Mouse (Mus musculus) cerebral cortex, adult 2 months (tissue): ENCODE results near the gene Hoxa11.

Experiments
- WGBS: fragments of 180-500 bp; shearing (Covaris S2); methylation state at CpG from one replicate; pipeline ENCODE4 v1.1.7; 2018; 5-methylcytosine and 5-hydroxymethylcytosine counted together

Hoxa11 gene

GRCm38 (mm10) chr6:52265306-52265912 is 19.8 kb upstream of the Hoxa11 start:
- WGBS = 3% methylated on average over 18 of the region's 18 CpGs

GRCm38 (mm10) chr6:52264106-52264790 is 18.6 kb upstream of the Hoxa11 start:
- whole genome bisulfite sequencing = 7% methylated on average over 5 of the region's 5 CpGs

- WGBS = 5% methylated on average over 6 of the region's 6 CpGs
These were observed 17.6 kb upstream of the Hoxa11 start for GRCm38 (mm10) chr6:52263321-52263585.

DNA sequence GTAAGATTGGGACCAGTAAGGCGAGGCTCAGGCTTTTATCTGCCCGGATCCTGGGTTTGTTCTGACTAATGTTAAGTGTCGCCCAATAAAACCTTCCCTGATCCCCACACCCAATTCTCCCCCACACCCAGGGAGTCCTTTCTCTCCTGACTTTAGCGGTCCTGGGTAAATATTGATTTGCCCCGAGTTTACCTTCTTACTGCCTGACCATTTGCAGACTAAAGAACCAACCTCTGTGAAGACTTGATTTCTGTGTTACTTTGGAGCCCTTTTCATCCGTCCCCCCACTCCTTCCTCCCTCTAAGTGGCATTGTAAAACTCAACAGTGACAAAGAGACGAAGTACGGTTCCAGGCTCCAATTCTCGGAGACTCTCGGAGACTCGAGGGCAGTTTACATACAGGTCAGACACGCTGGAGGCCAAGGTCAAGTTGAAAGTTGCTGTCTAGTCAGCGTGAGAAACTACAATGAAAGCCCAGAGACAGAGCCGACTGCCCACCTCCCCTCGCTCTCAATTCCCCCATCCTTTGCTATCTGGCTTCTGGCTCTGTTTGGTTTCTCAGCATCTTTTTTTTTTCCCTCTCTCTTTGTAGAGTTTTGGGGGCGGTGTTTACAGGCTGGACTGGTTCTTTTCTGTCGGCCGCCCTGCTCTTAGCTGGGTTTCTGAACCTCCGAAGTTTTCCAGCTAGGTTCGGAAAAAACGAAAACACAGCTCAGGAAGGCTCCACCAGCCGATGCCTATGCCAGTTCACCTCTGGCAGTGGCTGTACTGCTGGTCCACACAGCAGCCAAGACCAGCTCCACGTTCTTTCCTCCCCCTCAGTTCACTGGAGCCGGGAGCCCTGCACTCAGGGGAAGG is 17.1 kb upstream of the Hoxa11 start:
- 4% methylated on average over 24 of the region's 24 CpGs for WGBS

DNA sequence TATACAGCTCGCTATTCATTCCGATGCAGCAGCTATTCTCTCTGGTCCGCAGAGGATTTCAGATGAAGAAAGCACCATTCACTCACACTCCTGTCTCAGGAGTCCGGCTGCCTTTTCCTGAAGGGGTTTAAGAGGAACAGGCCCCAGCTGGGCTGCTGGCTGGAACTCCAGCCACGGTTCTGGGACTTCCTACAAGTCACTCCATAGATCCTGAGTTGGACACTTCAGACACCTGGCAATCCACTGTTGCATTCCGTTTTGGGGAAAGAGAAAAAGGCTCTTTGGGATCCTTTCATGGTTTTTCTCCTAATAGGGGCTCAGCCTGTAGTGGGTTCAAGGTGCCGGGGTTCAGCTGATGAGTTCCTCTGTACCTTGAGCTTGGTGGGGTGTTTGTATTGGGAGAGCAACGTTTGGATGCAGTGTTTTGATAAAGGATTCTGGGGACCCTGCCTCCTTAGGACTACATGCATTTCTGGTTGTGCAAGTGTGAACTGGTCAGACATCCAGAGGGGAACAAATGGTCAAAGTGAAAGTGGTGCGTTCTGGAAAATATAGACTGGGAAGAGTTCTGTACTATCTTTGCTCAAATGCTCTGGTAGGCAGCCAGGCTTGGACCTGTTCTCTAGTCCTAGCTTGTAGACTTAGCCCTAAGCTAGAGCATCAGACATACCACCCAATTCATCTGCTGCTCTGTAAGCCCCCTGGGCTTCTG is 16.3 kb upstream of the Hoxa11 start:
- WGBS = 3% methylated on average over 9 of the region's 9 CpGs

- WGBS = 3% methylated on average over 62 of the region's 72 CpGs
These were observed 15.3 kb upstream of the Hoxa11 start, which contains the start of gene Hoxa13 for GRCm38 (mm10) chr6:52260654-52261575. Gene Hoxa13 (minus strand): TSS chr6:52260880.

- WGBS = 2% methylated on average over 39 of the region's 39 CpGs
These were observed 14.2 kb upstream of the Hoxa11 start for GRCm38 (mm10) chr6:52259811-52260261.

DNA sequence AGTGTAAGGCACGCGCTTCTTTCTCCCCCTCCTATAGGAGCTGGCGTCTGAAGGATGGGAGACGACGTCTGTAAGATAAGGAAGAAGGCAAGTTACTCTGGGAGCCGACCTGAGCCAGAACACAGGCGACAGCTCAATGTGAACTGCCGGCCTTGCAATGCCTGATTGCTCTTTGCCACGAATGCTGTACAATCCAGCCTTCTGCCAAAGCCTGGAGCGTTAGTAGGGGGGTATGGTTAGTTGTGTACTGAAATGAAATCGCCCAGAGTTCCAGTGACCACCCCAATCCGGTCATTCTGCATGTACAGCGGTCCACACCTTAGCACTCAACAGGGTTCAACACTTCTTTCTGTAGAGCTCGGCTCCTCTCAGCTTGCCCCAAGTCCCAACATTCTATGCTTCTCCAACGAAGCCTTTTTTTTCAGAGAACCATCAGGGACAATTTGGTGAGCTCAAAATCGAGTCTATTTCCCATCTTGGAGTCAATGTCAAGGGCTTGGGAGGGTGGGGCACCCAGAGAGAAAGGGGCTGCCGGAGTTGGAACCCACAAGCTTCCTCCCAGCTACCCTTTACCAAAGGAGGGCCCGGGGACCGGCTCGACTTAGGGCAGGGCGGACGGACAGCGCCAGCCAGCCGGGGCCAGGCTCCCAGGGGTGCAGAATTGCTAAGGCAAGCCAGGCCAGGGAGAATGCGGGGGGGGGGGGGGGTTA is 13.6 kb upstream of the Hoxa11 start:
- 3% methylated on average over 25 of the region's 25 CpGs for WGBS

- WGBS = 2% methylated on average over 6 of the region's 6 CpGs
These were observed 11.3 kb upstream of the Hoxa11 start for GRCm38 (mm10) chr6:52256956-52257355.

DNA sequence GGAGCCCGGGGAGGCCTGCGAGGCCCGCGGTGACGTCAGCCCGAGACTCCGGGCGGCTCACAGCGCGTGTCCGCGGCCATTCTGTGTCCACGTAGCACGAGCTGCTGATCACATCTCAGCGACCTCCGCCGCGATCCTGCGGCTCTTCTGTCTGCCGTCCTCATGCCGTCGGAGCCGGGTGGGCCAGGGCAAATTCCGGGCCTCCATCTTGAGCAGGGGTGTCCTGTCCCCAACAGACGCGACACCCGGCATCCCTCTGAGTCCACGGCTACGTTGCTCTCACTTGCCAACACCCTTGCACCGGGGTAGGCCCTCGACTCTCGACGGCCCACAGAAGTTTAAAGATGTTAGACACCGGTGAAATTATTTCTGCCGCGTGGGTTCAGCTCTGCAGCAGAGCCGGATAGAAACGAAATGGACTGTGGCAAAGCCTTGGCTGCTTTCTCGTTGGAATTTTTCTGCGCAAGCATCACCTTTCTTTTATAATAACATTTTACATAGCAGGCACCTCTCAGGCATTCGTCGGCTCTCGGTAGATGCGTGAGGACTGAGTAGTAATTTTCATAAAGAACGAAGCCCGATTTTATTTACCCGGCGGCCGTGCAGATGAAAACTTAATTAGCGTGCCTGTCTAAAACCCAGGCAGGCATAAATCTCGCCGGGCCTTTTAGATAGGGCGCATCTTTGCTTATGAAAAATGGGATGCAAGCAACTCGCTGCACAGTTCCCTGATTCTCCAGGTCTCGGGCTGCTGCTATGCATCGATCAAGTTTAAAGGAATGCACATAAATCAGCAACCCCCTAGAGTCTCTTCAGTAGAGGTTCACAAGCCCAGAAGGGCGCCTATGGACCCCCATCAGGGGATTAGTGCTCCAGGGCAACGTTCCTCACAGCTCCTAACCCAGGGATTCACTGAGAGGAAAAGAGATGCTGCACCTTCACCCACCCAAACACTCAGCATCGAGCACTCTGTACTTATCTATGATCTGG is 8.2 kb upstream of the Hoxa11 start:
- WGBS = 3% methylated on average over 59 of the region's 59 CpGs

DNA sequence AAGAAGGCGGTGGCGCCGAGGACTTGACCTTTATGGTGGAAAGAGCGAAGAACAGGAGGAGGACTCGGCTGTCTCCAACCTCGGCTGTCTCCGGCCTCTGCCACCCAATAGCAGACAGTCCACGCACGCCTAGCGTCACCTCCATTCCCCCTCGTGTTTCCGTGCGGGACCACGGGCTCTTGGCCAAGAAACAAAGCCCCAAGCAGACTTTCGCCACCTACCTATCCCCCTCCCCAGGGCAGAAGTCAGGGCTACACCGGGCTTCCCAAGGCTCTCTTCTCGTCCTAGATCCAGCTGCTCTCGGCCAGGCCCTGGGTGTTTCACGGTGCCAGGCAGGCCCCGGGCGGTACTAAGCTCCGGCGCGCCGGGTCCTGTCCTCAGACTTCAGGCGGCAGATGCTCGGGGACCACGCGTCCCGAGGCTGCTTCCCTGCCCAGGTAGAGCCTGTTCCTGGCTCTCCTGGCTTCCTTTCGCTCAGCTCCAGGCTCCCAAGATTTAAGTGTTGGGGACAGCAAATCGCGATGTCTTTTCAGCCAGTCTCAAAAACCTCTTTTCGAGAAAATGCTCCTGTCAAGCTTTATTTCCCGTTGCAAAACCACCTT is 7.3 kb upstream of the Hoxa11 start:
- WGBS = 3% methylated on average over 35 of the region's 35 CpGs

DNA sequence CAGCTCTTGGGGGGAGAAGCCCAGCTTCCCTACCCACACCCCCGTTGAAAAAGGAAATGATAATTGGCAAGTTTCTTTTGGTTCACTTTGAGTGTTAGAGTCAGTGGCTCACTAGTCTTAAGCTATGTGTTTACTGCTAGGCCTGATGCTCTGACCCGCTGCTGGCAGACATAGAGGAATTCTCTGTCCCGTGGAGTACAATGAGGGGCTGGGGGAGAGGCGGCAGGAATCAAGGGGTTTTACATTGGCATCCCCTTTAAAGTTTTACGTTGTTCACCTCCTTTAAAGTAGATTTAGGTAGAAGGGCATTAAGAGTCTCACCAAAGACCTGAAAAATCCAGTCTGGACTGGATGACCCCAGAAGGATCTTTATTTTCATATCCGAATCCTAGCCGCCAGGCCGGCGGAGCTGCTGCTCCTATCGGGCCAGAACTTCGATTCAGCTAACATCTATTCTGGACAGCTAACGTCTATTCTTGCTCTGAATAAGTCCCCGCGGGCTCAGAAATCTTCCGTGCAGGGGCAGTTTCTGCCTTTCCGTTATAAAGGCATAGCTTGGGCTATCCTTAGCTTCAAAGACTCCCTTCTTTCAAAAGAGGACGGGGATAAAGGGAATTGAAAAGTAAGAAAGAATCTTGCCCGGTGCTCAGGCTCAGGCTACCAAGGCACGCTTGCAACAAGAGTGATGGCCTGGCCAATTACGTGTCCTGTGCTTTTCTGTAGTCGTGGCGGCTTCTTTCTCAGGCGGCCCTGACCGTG is 6.6 kb upstream of the Hoxa11 start:
- WGBS = 6% methylated on average over 24 of the region's 24 CpGs

DNA sequence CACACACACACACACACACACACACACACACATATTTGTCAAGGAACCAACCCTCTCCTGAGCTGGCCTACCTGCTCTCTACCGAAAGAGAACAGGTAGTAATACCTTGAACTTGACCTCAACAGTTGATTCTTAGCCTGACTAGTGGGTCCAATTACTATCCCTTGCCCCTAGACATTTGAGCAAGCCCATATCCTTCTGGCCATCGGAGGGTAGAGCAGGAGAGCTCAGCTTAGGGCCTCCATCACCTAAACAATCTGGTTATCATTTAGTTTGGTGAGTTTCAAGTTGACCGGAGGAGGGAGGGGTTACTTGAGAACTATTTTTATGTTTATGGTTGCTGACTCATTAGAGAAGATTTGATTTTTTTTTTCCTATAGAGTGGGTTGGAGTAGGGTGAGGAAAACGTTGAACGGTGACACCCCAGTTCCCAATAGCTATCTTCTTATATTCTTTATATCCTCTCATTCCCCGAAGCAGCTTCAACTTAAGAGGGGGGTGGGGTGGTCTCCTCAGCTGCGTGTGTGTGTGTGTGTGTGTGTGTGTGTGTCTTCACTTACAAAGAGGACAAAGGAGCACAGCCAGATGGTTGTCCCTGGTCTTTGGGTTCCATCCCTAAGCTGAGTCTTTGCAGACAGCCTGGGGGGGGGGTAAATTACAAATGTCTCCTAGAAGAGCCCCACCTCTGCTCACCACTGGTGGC is 5.7 kb upstream of the Hoxa11 start:
- WGBS = 13% methylated on average over 7 of the region's 7 CpGs

DNA sequence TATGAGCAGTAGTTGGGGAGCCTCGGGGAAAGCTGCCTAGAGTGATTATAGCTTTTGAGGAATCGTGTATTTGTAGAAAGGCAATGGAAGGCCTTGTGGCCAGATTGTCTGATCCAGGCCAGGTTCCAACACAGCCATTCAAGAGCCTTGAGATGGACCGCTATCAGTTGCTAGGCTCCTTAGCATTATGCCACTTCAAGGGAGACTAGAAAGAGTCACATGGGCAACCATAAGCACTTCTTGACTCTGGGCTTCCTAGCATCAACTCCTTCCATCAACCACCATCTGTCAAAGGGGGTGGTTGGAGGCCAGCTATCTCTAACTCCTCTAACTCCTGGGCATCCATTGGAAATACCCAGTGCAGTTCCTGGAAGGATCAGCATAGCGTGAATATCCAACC is 4.2 kb upstream of the Hoxa11 start:
- WGBS = 4% methylated on average over 4 of the region's 4 CpGs

GRCm38 (mm10) chr6:52249415-52249738 is 3.8 kb upstream of the Hoxa11 start:
- WGBS = 3% methylated on average over 16 of the region's 16 CpGs

GRCm38 (mm10) chr6:52248638-52249414 is 3.2 kb upstream of the Hoxa11 start:
- WGBS = 2% methylated on average over 27 of the region's 27 CpGs
